Mouse (Mus musculus) natural killer cell, adult 2 months (primary cell): ENCODE results near the gene Dda1.

Source experiments
- DNase-seq, 2 experiments: peaks; one replicate each; pipeline ENCODE4 v3.0.0; 2022; ENCODE audit warnings: low spot score in 2 of 2

Gene Dda1

DNA sequence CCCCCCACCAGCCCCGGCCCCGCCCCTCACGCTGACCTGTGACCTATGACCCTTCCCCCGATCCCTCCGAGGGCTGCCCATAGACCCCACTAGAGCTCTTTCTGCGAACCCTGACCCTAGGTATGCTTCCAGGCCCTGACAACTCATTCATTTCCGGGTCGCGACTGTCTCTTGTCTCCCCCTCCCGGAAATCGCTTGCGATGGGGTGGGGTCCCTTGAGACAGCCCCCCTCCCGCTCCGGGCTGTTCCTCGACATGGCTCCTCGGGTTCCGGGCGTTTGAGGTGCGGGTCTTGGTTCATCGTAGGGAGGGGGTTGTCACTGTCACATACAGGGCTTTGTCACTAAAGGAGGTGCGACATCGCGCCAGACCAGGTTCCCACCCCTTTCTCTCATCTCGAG, 412 bp downstream of the Dda1 start:
- peak; percentile 39 to 49 for DNase-seq

DNA sequence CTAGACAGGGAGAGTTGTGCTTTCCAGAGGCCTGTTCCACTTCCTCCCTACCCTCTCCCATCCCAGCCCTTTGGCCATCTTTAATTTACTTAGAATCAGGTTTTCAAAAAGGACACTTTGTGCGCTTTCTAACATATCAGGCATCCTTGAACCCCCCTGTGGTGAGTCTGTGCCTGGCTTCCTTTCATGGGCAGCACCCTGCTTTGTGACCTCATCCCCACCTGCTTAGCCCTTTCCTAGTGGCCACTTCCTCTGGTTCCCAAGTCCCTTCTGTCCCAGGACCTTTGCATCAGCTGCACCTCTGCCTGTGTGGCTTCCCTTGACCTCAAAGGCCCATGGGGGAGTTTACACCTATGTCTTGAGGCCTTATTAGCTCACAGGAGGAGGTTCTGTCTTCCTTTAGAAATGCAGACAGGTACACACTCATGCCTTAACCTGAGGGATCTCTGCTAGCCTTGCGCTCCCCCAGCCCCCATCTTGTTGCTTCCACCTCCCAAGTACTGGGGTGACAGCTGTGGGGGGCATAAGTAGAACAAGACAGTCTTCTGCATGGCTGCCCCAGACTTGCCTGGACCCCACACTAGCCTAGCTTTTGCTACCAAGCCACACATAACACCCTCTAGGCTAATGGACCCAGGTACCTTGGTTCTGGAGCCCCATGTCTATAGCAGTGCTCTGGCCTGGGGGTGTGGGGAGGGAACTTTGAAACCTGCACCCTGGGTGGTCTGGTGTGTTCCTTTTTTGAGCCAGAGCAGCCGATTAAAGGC, 1.3 kb downstream of the Dda1 start:
- DNase-seq: no peak

- no peak for DNase-seq
Observed at GRCm38 (mm10) chr8:71470913-71471255, 1.9 kb downstream of the Dda1 start.

DNA sequence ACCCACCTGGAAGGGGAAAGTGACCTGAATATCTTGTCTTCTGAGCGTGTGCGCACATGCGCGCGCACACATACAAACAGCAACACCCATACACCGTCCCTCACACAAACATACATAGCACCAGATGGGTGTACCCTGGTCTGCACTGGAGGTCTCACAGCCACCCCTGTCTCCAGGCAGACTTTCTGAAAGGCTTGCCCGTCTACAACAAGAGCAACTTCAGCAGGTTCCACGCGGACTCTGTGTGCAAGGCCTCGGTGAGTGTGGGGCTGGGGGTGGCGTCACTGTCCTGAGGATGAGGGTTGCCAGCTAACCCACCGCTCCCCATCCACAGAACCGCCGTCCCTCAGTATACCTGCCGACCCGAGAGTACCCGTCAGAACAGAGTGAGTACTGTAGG, 2.9 kb downstream of the Dda1 start:
- DNase-seq: no peak

DNA sequence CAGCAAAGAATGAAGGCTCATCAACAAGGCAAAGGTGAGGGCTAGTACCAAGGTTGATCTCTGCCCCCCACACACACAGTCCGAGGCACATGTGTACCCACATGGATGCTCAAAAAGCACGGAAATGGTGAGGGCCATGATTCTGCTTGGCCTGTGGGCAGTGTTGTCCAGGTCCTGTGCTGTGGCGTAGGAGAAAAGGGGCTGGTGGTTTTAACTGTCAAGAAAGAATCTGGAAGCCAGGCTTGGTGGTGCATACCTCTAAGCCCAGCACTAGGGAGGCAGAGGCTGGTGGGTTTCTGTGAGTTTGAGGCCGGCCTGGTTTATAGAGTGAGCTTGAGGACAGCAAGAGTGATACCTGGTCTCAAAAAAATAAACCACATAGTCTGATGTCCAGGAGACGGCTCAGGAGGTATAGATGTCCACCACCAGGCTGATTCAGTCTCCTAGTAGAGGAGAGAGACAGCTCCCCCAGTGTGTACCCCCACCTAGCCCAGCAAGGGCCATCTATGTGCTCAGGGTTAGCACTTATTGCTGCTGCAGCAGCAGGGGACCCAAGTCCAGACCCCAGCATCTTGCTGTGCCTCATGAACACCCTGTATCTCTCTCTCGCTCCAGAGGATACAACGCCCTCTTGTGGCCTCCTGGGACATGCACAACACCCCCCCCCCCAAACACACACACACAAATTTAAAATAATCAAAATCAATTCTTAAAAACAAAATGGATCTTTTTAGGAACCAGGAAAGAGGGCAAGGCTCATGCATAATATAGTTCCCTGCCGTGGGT, 3.8 kb downstream of the Dda1 start:
- DNase-seq: no peak

DNA sequence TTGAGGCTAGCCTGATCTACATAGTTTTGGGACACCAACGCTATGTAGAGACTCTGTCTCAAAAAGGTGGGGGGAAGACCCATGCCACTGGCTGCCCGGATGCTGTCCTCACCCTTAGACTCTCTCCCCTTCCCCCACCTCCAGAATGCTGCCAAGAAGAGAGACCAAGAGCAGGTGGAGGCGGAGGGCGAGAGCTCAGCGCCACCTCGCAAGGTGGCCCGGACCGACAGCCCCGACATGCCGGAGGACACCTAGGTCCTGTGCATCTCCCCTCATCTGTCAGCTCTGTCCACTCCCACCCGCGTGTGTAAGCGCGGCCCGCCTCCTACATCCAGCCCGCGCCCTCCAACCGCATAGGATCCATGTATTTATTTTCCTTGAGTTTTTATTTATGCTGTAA, 5.3 kb downstream of the Dda1 start:
- no peak for DNase-seq

- DNase-seq: no peak
Observed at GRCm38 (mm10) chr8:71474785-71475701, 6.0 kb downstream of the Dda1 start.

GRCm38 (mm10) chr8:71475702-71476075, 6.7 kb downstream of the Dda1 start:
- no peak for DNase-seq

DNA sequence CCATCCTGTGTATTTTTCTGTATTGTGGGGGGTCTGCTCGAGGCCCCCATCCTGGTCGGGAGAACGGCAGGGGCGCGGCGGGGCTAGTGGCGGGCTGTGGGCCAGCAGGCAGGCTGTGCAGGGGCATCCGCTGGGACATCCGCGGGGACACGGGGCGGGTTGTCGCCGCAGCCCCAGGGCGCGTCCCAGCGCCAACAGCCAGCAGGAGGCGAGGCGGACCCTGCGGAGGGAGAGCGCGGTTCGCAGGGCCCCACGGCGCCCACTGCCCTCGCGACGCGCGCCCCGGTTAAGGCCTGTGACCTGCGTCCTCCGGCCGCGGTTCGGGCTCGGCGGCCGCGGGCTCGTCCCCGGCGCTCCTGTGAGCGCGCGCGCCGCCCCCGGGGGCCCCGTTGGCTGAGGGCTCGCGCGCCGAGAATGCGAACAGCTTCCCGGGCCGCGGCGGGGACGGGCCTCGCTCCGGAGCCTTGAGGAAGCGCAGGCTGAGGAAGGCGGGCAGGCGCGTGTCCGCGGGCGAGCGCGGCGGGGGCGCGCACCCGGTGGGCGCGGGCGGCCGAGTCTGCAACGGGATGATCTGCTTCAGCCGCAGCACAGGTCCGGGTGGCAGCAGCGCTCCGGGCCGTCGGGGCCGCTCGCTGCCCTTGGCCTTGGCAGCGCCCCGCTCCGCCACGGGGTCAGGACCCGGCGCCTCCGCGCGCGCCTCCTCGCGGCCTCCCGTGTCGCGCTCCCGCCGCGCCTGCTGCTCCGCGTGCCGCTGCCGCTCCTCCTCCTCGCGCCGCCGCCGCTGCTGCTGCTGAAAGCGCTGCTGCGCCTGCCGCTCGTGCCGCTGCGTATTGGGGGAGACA, 7.3 kb downstream of the Dda1 start:
- peak in 1 of 2 experiments; percentile 53 for DNase-seq

DNA sequence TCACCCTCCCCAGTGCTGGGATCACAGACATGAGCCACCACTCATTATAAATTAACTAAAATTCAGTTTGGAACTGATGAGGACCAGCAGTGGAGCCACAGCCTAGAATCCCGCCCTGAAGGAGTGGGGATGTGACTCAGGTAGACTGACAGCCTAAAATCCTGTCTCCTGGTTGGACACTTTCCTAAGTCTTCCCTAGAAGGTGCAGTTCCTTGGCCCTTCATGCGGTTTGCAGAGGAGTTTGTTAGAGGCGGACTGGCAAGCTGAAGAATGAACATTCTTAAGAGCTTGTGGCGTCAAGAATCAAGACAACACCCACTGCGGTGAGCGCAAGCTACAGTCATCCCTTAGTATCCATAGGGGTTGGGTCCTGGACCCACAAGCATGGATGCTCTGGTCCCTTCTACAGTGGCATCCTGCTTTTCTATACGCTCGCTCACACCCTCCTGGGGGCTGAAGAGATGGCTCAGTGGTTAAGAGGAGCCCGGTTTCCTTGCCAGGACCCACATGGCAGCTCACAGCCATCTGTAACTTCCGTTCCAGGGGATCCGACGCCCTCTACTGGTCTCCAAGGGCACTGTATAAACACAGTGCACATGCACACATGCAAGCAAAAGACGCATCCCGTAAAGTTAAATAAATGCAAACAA, 8.3 kb downstream of the Dda1 start:
- DNase-seq: peak in 1 of 2 experiments; percentile 46

DNA sequence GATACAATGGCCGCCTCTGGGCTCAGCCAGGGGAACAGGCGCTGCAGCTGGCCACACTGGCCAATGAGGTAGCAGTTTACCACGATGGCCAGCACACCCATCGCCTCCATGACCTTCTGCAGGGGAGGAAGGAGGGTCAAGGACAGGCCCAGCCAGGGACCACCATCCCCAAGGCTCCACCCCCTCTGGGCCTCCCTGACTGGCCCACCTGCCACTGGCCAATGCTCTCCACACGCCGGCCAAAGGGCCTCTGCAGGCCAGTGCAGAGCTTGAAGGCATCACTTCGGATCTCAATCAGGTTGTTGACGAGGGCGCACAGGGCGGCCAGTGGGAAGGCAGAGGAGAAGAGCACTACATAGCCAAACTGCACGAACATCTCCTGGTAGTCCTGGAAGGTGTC, 9.9 kb downstream of the Dda1 start:
- DNase-seq: no peak

GRCm38 (mm10) chr8:71483932-71484331, 14.9 kb downstream of the Dda1 start:
- DNase-seq: peak in 1 of 2 experiments; percentile 36

DNA sequence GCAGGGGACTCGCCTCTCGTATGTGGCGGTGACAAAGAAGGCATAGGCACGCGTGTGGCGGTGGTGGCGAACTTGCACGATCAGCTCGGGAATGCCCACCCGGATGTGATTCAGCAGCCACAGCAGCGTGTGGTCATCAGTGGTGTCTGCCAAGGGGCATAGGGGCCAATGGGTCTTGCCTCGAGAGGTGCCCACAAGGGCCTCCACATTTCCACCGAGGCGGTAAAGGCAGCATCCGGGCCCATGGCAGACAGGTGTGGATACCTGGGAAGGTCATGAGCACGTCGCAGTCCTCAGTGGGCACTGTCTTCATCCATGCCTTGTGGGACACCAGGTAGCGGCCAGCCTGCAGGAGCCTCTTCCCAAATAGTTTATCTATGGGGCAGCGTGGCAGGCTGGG, 15.7 kb downstream of the Dda1 start:
- no peak for DNase-seq

DNA sequence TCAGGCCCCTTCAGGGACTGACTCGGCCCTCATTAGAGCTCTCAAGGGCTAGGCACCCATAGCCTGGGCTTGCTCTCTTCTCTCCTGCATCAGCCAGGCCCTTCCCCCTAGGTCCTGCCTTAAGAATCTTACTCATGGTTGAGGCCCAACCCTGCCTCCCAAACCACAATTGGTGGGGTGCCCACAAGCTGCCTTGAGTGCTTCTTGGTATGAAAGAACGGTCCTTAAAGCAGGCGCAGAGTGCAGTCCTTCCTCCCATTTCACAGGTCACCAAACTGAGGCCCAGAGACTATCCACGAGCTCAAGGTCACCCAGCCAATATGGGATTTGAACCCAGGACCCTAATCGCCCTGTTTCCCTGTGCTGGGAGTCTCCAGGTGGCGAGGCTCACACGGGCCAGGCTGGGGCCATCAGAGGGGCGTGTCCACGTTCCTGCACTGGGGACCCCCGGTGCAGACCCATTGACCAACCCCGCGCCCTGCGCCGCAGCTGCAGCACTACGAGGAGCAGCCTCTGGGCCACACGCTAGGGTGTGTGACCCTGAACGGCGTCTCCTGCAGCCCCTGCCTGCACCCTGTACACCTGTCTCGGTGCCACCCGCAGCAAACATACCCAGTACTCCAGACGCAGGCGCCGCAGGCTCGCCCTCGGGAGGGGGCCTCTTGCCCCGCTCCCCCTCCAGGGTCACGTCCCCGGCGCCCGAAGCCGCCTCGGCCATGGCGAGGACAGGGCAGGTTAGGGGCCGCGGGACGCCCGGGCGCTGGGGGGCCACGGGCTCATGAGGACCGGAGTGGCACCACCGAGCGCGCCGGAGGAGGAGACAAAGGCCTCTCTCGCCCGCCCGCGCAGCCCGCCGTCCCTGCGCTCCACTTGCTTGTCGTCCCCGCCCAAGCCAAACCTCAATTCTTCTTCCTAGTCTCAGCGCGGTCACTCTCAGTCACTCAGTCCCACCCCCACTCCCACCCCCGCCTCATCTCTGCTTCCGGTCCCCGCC, 16.4 kb downstream of the Dda1 start, which contains the start of gene Ano8:
Gene Ano8, minus strand, starts transcription at position 822 of the 994 bp plus-strand sequence.
- DNase-seq: peak; percentile 86 to 90

- no peak for DNase-seq
Observed at GRCm38 (mm10) chr8:71486136-71486529, 17.1 kb downstream of the Dda1 start.

- DNase-seq: peak; percentile 62 to 79
Observed at GRCm38 (mm10) chr8:71487691-71488445, 18.9 kb downstream of the Dda1 start, which contains the start of gene Gtpbp3. Gtpbp3 (plus strand) TSS chr8:71488103.

DNA sequence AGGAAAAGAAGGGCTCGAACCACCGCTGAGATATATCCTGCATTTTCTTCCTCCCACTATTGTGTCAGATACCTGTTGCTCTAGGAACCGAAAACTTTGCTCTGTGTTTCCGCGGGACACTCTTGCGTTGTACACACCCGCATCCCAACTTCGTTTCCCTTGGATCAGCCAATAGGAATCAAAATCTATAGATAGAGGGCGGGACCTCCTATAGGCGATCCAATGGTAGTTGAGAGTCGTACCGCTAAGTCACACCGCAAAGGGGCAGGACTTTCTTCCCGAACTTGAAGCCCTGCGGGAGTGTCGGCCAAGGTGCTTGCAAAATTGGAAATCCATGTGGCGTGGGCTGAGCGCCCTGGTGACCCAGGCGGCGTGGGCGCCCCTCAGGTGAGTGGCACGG, 19.5 kb downstream of the Dda1 start:
- peak; percentile 87 to 89 for DNase-seq

DNA sequence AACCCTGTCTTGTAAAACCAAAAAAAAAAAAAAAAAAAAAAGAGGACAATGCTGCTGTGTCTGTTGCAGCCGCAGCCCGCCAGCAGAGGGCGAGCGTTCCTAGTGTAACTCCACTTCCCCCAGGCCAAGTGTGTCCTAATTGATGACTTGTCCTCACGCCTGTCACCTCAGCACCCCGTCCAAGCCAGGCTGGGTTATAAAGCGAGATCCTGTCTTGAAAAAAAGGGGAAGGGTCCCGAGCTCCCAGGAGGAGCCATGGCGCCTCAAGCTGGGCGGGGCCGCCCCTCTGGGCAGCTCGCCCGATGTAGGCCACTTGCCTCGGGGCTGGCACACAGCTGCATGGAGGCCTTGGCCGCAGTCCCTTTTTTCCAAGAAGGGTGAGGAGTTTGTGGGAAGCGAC, 26.0 kb downstream of the Dda1 start:
- peak; percentile 64 to 82 for DNase-seq

- DNase-seq: no peak
Observed at GRCm38 (mm10) chr8:71495811-71496210, 26.8 kb downstream of the Dda1 start.
